Mouse (Mus musculus) erythroblast, embryonic 14.5 days (primary cell): ENCODE data around the gene Brsk2.

Experiments used
- GATA1 ChIP-seq: IDR thresholded peaks from 2 replicates; pipeline ENCODE4 v1.6.1; 2012; ENCODE audit warnings: low read length, inconsistent platforms, mixed read lengths
- TAL1 ChIP-seq: IDR thresholded peaks from 3 replicates; pipeline ENCODE4 v1.6.1; 2012; ENCODE audit warnings: low read length, inconsistent platforms, mixed read lengths

- TF ChIP-seq TAL1: no peak
- TF ChIP-seq GATA1: no peak
These were observed 16.7 kb downstream of the Brsk2 start for GRCm38 (mm10) chr7:141966281-141966680.
